Mouse (Mus musculus): ENCODE measurements around the gene Slamf1.
"Not testable (repeated sequence)": the region's sequence is repeated elsewhere in the genome, so short reads cannot be mapped to it uniquely, and the experiment has no call there.

The Slamf1 gene

DNA sequence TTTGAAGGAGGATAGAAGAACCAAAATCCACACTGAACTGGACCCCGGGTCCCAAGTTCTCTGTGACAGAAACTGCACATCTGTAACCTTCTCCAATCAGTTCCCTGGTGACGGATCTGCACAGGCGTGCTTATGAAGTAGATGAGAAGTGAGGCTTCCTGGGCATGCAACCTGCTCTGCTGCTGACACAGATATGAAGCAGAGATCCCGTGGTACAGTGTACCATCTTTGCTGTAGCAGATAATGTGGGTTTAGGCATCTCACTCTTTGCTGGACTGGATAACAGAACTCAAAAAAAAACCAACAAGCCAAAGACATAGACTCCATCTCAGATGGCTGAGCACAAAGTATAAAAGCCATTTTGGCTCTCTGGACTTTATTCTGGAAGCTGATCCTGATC lies 32.7 kb downstream of the Slamf1 start:
- no peak for DNase-seq (ENCODE audit: low spot score)

DNA sequence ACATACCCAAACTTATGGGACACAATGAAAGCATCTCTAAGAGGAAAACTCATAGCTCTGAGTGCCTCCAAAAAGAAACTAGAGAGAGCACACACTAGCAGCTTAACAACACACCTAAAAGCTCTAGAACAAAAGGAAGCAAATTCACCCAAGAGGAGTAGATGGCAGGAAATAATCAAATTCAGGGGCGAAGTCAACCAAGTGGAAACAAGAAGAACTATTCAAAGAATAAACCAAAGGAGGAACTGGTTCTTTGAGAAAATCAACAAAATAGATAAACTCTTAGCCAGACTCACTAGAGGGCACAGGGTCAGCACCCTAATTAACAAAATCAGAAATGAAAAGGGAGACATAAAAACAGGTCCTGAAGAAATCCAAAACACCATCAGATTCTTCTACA lies 44.1 kb downstream of the Slamf1 start:
- not testable (repeated sequence) for DNase-seq (ENCODE audit: low spot score)

DNA sequence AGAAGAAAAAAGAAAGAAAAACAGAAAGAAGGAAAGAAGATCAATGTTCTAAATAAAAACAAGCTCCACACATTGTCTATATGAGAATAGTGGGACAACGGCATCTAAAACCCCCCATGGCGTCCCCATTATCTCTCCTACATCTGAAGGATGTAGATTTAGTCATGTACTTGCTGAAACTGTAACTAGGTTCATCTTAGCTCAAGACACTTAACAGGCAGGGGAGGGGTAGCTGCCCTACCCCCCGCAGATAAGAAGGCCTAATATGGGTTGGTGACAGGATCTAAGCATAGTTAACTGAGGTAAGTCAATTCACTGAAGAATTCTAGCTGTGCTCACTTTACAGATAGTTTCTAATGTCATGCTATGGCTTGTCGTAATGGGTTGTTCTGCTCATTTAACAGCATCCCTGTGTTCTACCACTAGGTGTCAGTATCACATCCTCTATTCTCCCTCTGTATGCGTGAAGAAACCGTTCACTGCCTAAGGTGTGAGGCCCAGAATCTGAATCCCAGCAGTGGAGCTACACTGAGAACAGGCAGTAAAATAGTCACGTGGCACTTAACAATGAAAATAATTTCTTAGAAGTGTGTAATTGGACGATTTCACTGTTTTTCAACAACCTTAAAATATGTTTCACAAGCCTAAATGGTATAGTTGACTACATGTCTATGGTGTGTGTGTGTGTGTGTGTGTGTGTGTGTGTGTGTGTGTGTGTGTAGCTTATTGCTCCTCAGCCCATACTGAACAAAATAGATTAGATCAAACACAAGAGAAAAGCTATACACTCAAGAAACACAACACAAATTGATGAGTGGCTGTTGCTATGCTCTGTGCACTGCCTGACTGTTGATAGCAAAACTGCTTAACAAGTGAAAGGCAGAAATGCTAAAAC lies 48.9 kb downstream of the Slamf1 start:
- no peak for DNase-seq (ENCODE audit: low spot score)

DNA sequence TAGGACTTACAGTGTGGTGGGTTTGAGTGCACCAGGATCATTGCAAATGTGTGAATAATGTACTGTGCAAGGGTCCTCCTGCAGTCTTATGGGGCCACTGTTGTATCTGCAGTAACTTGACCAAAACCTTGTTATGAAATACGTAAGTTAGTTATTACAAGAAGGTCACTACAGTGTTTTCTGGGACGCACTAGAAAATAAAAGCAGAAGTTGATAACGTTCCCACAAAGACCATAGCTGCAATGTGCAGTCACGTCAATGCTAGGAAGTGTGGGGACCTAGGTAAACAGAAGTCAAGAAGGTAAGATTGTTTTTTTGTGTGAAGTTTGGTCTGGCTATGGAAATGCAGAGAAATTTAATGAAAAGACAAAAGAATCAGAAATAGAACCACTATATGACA lies 50.1 kb downstream of the Slamf1 start:
- no peak for DNase-seq (ENCODE audit: low spot score)

DNA sequence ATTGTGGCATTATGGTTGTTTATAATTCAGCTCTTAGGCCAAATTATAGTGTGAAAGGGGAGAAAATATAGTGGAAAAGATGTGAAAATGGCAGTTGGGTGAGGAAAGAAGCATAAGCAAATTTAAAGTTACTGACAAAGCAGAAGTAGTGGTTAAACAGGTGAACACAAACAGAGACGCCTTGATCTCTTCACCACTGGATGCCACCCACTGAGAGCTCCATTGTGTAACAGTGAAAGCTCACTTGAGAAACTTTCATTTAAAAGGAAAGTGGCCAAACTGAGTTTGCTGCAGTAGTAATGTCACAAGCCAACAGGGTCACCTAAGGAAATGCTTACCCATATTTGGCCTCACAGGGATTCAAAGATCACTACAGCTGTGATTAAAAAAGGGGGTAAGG lies 54.4 kb downstream of the Slamf1 start:
- DNase-seq (ENCODE audit: low spot score) = no peak

DNA sequence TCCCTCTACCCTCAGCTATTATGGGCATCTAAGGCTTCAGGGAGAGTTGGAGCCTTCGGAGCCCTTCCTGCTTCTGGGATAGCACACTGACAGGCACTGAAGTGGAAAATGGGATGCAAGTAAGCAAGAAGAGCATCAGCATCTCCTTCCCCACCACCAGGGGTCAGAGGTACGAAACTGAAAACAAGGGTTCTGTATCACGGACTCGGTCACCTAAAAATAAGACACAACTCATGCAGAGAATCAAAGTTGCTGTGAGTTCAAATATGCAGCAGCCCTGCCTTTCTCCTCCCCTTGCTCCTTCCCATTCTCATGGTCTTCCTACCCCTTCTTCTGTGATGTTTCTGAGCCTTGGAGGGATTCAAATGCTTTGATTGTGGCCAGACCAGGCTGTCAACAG lies 58.5 kb downstream of the Slamf1 start:
- DNase-seq (ENCODE audit: low spot score) = no peak

DNA sequence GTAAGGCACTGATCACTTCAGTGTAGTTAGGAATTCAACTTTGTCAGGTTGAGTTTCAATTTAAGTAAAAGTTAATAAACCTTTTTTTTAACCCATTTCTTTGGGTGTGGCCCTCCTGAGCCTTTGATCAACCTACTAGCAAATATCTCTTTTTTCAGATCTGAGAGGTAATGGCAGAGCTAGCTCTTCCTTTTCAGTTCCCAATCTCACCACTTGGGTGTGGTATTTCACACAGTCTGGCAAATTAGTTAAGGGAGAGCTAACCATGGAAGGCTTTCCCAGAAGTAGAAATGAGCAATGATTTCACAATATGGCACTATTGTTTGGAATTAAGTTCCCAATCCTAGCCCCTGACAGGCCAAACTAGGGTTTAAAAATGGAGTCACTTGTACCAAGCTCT lies 59.2 kb downstream of the Slamf1 start:
- no peak for DNase-seq (ENCODE audit: low spot score)

DNA sequence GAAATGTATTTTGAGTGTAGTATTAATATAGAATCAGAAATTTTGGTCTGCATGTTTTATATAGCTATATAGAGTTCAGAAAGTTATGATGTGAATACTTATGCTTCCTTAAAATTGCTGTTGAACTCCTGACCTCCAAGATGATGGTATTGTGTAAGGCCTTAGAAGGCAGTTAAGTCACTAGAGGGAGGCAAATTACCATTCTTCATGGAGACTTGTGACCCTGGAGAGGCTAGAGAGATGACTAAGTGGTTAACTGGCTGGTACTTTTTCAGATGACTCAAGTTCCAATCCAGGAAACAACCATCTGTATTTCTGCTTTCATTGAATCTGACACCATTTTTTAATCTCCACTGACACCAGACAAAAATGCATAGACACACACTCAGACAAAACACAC lies 60.7 kb downstream of the Slamf1 start:
- no peak for DNase-seq (ENCODE audit: low spot score)

DNA sequence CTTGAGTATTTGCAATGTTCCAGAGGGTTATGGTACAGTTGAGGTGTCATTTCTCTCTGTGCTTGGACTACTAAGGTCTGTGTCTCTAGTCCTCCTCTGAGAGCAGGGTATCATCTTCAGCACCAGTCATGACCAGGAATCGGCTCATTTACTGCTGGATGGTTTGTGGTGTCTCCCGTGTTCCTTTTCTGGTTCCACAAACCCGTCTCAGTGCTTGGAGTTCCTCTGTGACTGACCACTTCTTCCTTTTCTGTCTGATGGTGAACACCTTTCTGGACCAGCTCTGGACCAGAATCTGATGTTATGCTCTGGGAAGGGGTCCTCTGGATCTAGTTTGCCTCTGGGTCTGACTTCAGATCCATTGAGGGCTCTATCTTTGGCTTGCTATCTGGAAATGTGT lies 72.6 kb downstream of the Slamf1 start, which contains the start of gene Cd84:
Cd84 (plus strand) TSS at position 210 of the 400 bp plus-strand sequence.
- no peak for DNase-seq (ENCODE audit: low spot score)

DNA sequence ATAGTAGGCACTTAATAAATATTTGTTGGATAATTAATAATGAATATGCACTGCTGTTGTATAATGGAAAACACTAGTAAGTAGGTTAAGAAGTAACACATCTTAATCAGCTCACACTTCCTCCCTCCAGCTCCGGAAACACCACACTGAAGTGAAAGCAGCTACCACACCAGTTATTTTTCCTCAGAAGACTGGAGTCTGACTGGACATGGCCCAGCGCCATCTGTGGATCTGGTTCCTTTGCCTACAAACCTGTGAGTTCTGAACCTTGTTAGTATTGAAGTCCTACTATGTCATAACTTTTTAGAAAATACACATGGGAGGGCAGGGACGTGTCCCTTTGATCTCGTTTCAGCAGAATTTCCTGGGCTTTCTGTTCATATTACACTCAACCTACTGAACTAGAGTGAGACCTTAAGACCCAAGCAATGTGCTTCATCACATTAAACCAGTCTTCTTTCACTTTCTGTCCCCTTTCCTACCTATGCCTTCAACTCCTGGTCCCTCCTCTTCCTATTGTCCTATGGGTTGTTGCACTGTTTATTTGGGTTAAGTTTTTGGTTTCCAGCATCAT lies 73.6 kb downstream of the Slamf1 start:
- no peak for DNase-seq (ENCODE audit: low spot score)

DNA sequence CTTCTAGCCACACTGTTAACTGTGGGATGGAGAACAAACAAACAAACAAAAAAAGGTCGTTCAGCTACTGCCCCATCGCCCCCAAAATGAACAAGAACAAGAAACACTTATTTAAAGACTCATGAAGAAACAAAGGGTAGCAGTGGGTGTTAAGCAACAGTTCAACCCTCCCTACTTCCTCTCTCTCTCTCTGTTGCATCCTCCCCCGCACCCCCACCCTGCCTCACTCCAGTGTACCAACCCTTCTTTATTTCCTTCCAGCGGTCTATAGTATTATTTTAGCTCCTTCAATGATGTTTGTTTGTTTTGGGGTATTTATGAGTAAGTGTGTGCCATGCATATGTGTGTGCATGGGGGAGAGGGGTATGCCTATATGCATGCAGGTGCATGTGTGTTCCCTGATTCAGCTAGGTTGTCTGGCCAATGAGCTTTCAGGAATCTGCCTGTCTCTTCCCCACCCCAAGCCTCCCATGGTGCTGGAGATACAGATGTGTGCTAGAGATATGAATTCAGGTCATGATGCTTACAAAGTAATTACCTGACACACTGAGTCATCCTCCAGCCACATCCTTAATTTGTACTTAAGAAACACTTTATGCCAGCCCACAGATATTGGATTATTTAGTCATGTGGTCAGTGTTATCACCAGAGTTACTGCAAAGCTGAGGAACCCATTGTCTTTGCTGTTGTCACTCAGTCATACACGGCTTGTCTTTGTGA lies 78.3 kb downstream of the Slamf1 start:
- no peak for DNase-seq (ENCODE audit: low spot score)

DNA sequence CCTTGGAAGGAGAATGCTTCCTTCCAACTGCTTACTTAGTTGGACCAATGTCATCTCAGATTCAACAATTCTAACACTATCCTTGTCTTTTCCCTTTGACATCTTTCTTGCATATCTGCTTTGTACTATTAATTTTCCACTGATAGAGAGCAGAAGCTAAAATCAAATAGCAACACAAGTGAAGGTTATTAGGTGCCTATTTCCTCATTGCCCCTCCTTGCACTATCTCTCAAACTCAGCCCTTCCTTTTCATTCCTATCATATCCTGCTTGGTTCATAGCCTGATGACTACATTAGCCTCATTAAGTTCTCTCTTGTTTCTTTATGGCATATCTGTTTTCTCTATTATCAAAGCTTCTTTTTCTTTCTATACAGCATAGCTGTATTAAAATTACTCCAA lies 81.3 kb downstream of the Slamf1 start:
- no peak for DNase-seq (ENCODE audit: low spot score)

DNA sequence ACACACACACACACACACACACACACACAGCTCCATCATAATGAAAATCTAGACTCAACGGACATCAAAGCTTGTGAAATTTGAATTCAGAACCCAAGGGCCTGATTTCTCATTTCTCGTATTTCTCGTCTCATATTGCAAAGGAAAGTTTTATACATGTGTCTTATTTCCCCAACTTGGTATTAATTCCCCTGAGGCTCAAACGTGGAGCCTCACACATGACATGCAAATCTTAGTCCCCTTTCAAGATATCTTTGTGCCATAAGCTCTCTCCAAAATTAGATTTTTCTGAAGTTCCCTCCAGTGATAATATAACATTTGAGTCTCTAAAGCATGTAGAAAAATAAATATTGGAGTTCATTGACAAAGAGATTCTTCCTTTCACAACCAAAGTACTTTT lies 81.8 kb downstream of the Slamf1 start:
- DNase-seq (ENCODE audit: low spot score) = no peak

DNA sequence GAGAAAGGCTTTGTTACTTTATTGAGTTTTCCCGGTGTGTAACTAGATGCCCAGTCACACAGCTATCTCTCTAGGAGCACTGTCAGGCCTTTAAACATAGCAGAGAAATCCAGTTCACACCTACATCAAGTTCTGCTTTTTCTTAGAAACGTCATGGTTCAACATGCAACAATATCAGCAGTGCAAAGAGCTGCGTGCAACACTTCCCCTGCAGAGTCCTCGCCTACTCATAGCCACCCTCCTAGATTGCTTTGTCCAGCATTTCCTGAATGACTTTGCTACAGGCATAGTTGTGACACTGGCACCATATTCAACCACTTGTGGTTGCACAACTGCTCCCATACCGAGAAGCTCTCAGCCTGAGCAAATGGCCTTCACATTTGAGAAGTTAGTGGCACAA lies 82.5 kb downstream of the Slamf1 start:
- DNase-seq (ENCODE audit: low spot score) = no peak

Measured in urinary bladder, postnatal 25 days (tissue).